Mouse (Mus musculus) bone marrow, adult 2 months (tissue): ENCODE measurements around the gene Ndufa11. TPM values are rescaled to one million over a fixed set of nuclear protein-coding genes. Genes with fewer than 3 reads are reported as not detected.
A peak's percentile ranks its signal among the peaks of the same experiment; 100 is the strongest.

Experiments used
- H3K27ac ChIP-seq: fragments of 200-500 bp; 2 replicates; pipeline ENCODE4 v1.5.1; 2012; ENCODE audit warnings: low read depth, mild to moderate bottlenecking, control low read depth, inconsistent platforms, low read length; ENCODE audit not compliant: control insufficient read depth, poor library complexity, insufficient read depth
- H3K4me1 ChIP-seq: fragments of 200-500 bp; 2 replicates; pipeline ENCODE4 v1.6.1; 2011; ENCODE audit warnings: low read length; ENCODE audit not compliant: control insufficient read depth, insufficient read depth
- H3K4me3 ChIP-seq: fragments of 200-500 bp; replicated peaks from 2 replicates; pipeline ENCODE3; 2011; ENCODE audit warnings: mild to moderate bottlenecking, low read depth, low read length, control low read depth; ENCODE audit not compliant: control insufficient read depth
- CTCF ChIP-seq: fragments of 200-500 bp; IDR thresholded peaks from 2 replicates; pipeline ENCODE4 v1.5.1; 2011; ENCODE audit warnings: low read length, control low read depth; ENCODE audit not compliant: control insufficient read depth, insufficient read depth
- POLR2A ChIP-seq: fragments of 200-500 bp; IDR thresholded peaks from 2 replicates; pipeline ENCODE4 v1.6.1; 2011; ENCODE audit warnings: low read depth, mild to moderate bottlenecking, control low read depth, low read length, borderline replicate concordance; ENCODE audit not compliant: control insufficient read depth
- WGBS: fragments of 180-500 bp; shearing (Covaris S2); methylation state at CpG from one replicate; pipeline ENCODE4 v1.1.7; 2018; 5-methylcytosine and 5-hydroxymethylcytosine counted together
- polyA plus RNA-seq: library from polyadenylated mRNA; stranded (reverse); fragments of >200 nt; gene quantifications from 2 replicates; pipeline ENCODE4 v1.2.4, GENCODE M21; 2011; ENCODE audit warnings: low replicate concordance; ENCODE audit not compliant: missing spikeins, insufficient read depth, insufficient read length

The Ndufa11 gene
- polyA plus RNA-seq, 1 experiment = 211 TPM

DNA sequence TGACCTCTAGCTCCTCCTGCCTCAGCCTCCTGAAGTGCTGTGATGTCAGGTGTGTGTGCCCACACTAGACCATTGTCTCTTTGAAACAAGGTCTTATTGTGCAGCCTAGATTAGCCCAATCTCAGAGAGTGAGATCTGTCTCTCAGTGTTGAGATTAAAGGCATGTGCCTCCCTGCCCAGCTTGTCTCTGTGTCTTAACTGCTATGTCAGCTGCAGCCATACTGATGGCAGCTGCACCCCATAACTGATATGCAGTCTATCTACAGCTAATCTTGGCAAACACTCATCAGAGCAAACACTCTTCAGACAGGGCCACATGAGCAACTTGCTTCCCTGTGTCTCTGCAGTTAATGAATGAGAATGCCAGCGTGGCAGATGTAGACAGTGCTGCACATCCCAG lies 11.1 kb upstream of the Ndufa11 start:
- TF ChIP-seq POLR2A = no peak
- no peak for TF ChIP-seq CTCF
- WGBS = 77% methylated on average over 1 of the region's 1 CpGs
- no peaks in the 10 kb centered on the region for H3K4me1 ChIP-seq
- no peak overlapping the region for H3K27ac ChIP-seq
- no peak overlapping the region for H3K4me3 ChIP-seq

GRCm38 (mm10) chr17:56708692-56709091 lies 8.9 kb upstream of the Ndufa11 start:
- TF ChIP-seq POLR2A = no peak
- no peak for TF ChIP-seq CTCF
- Histone ChIP-seq H3K4me3 (no peak overlapping the region), H3K4me1 (no peaks in the 10 kb centered on the region), H3K27ac (no peak overlapping the region)
- 83% methylated on average over 4 of the region's 4 CpGs for WGBS

- Histone ChIP-seq H3K27ac (no peak overlapping the region), H3K4me3 (no peak overlapping the region), H3K4me1 (no peaks in the 10 kb centered on the region)
- 90% methylated on average over 3 of the region's 3 CpGs for WGBS
- TF ChIP-seq POLR2A = no peak
- no peak for TF ChIP-seq CTCF
These were observed 7.9 kb upstream of the Ndufa11 start for GRCm38 (mm10) chr17:56709708-56710107.

DNA sequence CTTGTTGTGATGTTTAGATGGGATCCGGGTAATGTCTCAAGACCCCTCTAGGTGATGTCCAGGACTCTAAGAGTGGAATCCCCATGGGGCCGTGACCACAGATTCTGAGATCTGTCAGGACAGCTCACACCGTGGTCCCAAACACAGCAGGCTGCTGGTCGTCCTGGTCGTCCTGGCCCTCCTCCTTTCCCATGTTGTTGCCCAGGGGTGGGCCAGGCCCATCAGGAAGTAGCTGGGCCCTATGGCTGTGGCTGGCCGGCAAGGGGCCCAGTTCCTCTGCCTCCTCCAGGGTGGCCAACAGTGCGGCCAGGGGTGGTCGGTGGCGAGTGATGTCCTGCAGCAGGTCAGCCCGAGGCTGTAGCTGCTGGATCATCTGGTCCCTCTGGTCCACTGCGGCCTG lies 2.2 kb upstream of the Ndufa11 start:
- 82% methylated on average over 11 of the region's 11 CpGs for WGBS
- H3K4me3 ChIP-seq = no peak overlapping the region
- peaks cover 3% of the 10 kb centered on the region; the same call in 1 of the 2 replicates for H3K4me1 ChIP-seq
- TF ChIP-seq POLR2A (no peak), CTCF (no peak)
- H3K27ac ChIP-seq = no peak overlapping the region

DNA sequence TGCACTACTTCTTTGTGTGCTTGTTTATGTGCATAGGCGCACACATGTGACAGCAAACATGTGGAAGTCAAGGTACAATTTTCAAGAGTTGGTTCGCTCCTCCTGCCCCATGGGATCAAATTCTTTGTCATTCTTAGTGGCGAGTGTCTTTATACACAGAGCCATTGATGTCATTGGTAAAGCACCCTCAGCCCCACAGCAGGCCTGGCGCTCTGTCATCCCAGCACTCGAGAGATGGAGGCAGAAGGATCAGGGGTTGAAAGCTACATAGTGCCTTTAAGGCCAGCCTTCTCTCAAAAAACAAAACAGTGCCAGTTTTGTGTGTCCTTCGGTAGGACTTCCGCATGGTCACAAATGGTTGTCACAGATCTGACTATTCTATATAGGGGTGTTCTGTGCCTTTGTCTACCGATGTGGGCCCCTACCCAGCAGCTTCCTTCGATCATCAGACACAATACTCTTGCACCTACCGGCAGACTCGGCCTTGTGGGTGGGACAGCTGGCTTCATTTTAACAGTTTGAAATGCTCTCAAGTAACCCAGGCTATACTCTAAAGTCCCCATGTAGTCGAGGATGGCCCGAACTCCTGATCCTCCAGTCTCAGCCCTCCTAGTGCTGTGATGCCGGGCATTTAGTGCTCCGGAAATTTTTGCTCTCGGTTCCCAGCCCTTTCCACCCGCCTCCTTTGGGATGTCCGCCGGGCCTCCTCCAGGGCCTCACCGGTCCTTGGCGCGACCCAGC lies 1.5 kb upstream of the Ndufa11 start:
- 31% methylated on average over 22 of the region's 22 CpGs for WGBS
- TF ChIP-seq CTCF = no peak
- no peak for TF ChIP-seq POLR2A

GRCm38 (mm10) chr17:56716655-56717362 lies 758 bp upstream of the Ndufa11 start:
- Histone ChIP-seq H3K4me1 (peaks cover 3% of the 10 kb centered on the region; the same call in 1 of the 2 replicates), H3K4me3 (peak overlapping the region; percentile 92), H3K27ac (peak overlapping the region; percentile 82)
- under 1% methylated on average over 52 of the region's 55 CpGs for WGBS
- TF ChIP-seq CTCF = no peak
- peak; percentile 19; the same call in 1 of the 2 replicates for TF ChIP-seq POLR2A

More for the DNA sequence above, 1.5 kb upstream of the Ndufa11 start:
- Histone ChIP-seq H3K4me3 (peak overlapping the region; percentile 47), H3K27ac (peak overlapping the region; percentile 45; the same call in 1 of the 2 replicates), H3K4me1 (peaks cover 3% of the 10 kb centered on the region; the same call in 1 of the 2 replicates)

GRCm38 (mm10) chr17:56722441-56722840 lies 4.9 kb downstream of the Ndufa11 start:
- WGBS = 85% methylated on average over 5 of the region's 5 CpGs
- Histone ChIP-seq H3K27ac (no peak overlapping the region), H3K4me1 (peaks cover 1% of the 10 kb centered on the region; the same call in 1 of the 2 replicates), H3K4me3 (no peak overlapping the region)
- TF ChIP-seq POLR2A (no peak), CTCF (no peak)

- Histone ChIP-seq H3K4me3 (no peak overlapping the region), H3K4me1 (no peaks in the 10 kb centered on the region; the same call in 1 of the 2 replicates), H3K27ac (no peak overlapping the region)
- no peak for TF ChIP-seq POLR2A
- no peak for TF ChIP-seq CTCF
- 87% methylated on average over 11 of the region's 11 CpGs for whole genome bisulfite sequencing
These were observed 6.0 kb downstream of the Ndufa11 start for GRCm38 (mm10) chr17:56723419-56724161.
